In genomic region chr4:106838548-106839253, GRCm38 (mm10) we compare ENCODE assay signal across 1 mouse cellular context.
TF ChIP-seq lines count a peak whose summit lies in the region.

No protein-coding gene starts in this region.

TF ChIP-seq in CH12.LX, 34 proteins besides CTCF, POLR2A, EP300 and RAD21 (continued from another document):
- TF ChIP-seq NRF1 (IDR thresholded peaks at IDR 0.05; ENCODE audit: low read depth, low read length) (peak; percentile 39; the same call in 1 of the 2 replicates), MAFK (IDR thresholded peaks at IDR 0.05; ENCODE audit: insufficient replicate concordance, low read length) (no peak), KAT2A (IDR thresholded peaks at IDR 0.05; ENCODE audit: insufficient replicate concordance, low read length) (no peak), ZKSCAN1 (IDR thresholded peaks at IDR 0.05; ENCODE audit: borderline replicate concordance, low read depth, low read length) (no peak), TBP (conservative IDR thresholded peaks at IDR 0.05; ENCODE audit: low read depth, low read length) (no peak), CHD1 (IDR thresholded peaks at IDR 0.05; ENCODE audit: low read depth, low read length) (no peak), ETS1 (conservative IDR thresholded peaks at IDR 0.05; ENCODE audit: low read depth, low read length) (no peak), ZC3H11A (IDR thresholded peaks at IDR 0.05; ENCODE audit: low read depth, low read length) (peak; percentile 84), USF1 (IDR thresholded peaks at IDR 0.05; ENCODE audit: low read depth, low read length) (no peak), HCFC1 (IDR thresholded peaks at IDR 0.05; ENCODE audit: low read depth, low read length) (peak; percentile 47), POLR2AphosphoS2 (IDR thresholded peaks at IDR 0.05; ENCODE audit: low read depth, low read length) (peak; percentile 3; the same call in 1 of the 2 replicates), GABPA (IDR thresholded peaks at IDR 0.05; ENCODE audit: insufficient replicate concordance, low read depth, low read length) (no peak), ZMIZ1 (IDR thresholded peaks at IDR 0.05; ENCODE audit: low read depth, low read length) (0 out of 2 replicates have a peak, but pooled peaks have one; percentile 39), RCOR1 (conservative IDR thresholded peaks at IDR 0.05; ENCODE audit: low read depth, low read length) (0 out of 2 replicates have a peak, but pooled peaks have one; percentile 45), ELF1 (IDR thresholded peaks at IDR 0.05; ENCODE audit: low read depth, low read length) (peak; percentile 36; the same call in 1 of the 2 replicates), IRF4 (IDR thresholded peaks at IDR 0.05; ENCODE audit: low read depth, low read length) (peak; percentile 71), NELFE (IDR thresholded peaks at IDR 0.05; ENCODE audit: low read depth, low read length) (peak; percentile 61), USF2 (conservative IDR thresholded peaks at IDR 0.05; ENCODE audit: low read depth, low read length) (no peak), MAX (IDR thresholded peaks at IDR 0.05; ENCODE audit: low read length) (peak; percentile 60; the same call in 1 of the 2 replicates), ZNF384 (IDR thresholded peaks at IDR 0.05; ENCODE audit: low read depth, low read length) (0 out of 2 replicates have a peak, but pooled peaks have one; percentile 29), MYC (IDR thresholded peaks at IDR 0.05; ENCODE audit: low read depth, low read length) (0 out of 2 replicates have a peak, but pooled peaks have one; percentile 14), SIN3A (IDR thresholded peaks at IDR 0.05; ENCODE audit: low read length) (peak; percentile 71), JUN (IDR thresholded peaks at IDR 0.05; ENCODE audit: insufficient read depth, low read depth, low read length) (no peak), CHD2 (IDR thresholded peaks at IDR 0.05; ENCODE audit: low read length) (peak; percentile 58; the same call in 1 of the 2 replicates), UBTF (IDR thresholded peaks at IDR 0.05; ENCODE audit: low read depth, low read length) (no peak; the same call in 1 of the 2 replicates)
TF ChIP-seq in CH12.LX: peak in this region for 20.
